Mouse (Mus musculus): ENCODE measurements around the gene Stk38l.
"Not testable (repeated sequence)": the region's sequence is repeated elsewhere in the genome, so short reads cannot be mapped to it uniquely, and the experiment has no call there.

Stk38l gene

DNA sequence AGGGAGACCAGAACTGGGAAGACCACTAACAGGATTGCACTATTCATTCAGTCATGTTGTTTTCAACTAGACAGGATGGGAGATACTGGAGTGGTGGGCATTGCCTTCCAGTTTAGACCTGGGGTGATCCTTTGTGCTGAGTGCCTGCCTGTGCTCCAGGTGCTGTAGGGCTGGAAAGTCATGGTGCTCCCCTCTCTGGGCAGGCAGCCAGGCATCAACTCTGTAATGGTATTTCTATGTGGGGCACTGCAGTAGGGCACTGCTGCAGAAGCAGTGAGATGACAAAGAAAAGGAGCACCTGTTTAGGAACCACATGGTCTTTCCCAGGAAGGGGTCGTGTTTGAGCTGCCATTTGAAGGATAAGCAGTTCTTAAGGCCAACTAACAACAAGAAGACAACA is 7.9 kb downstream of the Stk38l start:
- no peak for DNase-seq (ENCODE audit: extremely low spot score, low spot score)

DNA sequence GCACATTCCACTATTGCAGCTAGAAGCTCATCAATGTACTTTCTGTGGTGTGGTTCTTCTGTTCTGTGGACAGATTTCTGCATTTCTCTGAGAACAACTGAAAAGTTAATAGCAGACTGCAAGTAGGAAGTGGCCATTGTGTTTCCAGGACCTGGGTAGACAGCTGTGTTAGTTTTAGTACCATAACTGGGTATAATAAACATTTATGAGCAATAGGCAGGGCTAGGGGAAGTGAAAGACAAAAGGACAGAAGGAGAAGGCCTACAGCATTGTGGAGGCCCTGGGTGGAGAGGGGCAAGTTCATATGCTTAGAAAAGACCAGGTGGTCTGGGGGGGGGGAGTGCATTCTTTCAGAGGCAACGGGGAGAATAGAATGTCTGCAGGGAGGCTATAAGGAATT is 8.8 kb downstream of the Stk38l start:
- DNase-seq (ENCODE audit: extremely low spot score, low spot score), result no peak

DNA sequence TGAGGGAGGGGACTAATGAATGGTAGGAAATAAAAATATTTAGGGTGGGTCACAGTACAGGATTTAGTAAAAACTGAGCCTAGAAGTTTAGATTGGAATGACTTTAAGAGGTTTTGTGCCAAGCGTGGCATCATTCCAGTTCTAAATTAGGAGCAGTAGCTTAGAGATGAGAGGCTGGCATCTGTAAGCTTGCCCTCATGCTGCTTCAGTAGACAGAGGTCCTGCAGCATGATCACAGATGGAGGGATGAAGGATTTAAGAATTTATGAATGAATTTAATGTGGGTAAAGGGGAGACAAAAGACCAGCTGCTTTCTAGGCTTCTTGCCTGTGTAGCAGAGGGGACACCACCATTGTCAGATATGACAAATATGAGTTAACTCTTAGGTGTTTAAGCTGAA is 14.1 kb downstream of the Stk38l start:
- no peak for DNase-seq (ENCODE audit: extremely low spot score, low spot score)

GRCm38 (mm10) chr6:146740724-146741123 is 15.9 kb downstream of the Stk38l start:
- no peak for DNase-seq (ENCODE audit: extremely low spot score, low spot score)

DNA sequence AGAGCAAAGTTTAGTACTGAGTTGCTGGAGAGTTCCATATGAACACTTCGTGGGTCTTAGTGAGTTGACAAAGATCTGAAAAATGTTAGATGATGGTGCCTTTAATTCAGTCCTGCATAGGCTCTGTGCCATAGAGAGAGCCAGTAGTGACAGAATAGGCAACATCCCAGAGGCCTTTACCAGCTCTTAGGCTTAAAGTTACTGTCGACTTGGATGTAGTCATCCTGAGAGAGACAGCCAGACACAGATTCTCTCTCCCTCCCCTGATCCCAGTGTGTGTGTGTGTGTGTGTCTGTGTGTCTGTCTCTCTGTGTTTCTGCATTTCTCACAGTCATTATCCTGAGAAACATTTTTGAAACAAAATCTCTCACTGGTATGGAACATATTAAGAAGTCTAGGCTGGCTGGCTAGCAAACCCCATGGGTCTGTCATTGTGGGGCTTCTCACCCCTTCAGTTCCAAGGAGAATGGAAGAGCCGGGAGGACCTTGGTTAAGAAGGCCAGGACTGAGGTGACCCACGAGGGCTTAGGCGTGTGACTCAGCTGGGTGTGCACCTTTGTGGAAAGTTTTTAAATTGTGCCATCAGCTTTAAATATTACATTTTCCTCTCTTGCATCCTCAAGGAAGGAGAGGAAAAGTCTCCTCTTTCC is 17.3 kb downstream of the Stk38l start:
- DNase-seq (ENCODE audit: extremely low spot score, low spot score), result no peak

DNA sequence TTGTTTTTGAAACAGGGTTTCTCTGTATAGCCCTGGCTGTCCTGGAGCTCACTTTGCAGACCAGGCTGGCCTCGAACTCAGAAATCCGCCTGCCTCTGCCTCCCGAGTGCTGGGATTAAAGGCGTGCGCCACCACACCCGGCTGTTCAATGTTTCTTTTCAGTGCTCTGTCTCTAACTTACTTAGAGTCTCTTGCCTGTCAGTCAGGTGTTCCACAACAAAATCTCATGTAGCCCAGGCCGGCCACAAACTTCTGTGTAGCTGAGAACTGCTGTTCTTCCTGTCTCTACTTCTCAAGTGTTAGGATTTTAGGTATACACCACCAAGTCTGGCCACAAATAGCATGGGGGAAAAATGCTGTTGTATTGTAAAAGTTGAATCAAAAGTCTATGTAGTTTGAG is 19.5 kb downstream of the Stk38l start:
- DNase-seq (ENCODE audit: extremely low spot score, low spot score), result not testable (repeated sequence)

DNA sequence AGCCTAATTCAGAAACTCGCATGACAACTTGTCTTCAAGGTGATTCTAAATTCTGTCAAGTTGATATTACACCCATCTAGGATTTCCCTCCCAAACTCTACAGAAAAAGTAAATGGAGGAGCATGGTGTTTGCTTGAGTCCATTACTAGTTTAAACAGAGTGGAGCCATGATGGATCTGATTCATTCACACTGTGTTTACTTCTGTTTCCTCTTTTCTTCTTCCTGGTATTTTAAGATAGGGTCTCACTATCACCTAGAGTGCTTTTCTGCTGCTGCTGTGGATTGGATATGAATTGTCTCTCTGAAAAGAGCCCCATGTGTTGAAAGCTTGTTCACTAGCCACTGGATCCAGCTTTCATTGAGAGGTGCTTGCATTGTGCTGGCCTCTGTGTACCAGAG is 20.4 kb downstream of the Stk38l start:
- no peak for DNase-seq (ENCODE audit: extremely low spot score, low spot score)

- no peak for DNase-seq (ENCODE audit: extremely low spot score, low spot score)
These were observed 21.8 kb downstream of the Stk38l start for GRCm38 (mm10) chr6:146746577-146746976.

- no peak for DNase-seq (ENCODE audit: extremely low spot score, low spot score)
These were observed 22.3 kb downstream of the Stk38l start for GRCm38 (mm10) chr6:146747057-146747456.

- no peak for DNase-seq (ENCODE audit: extremely low spot score, low spot score)
These were observed 23.5 kb downstream of the Stk38l start for GRCm38 (mm10) chr6:146748271-146748670.

- DNase-seq (ENCODE audit: extremely low spot score, low spot score), result no peak
These were observed 26.9 kb downstream of the Stk38l start for GRCm38 (mm10) chr6:146751671-146752070.

GRCm38 (mm10) chr6:146752178-146752577 is 27.4 kb downstream of the Stk38l start:
- no peak for DNase-seq (ENCODE audit: extremely low spot score, low spot score)

DNA sequence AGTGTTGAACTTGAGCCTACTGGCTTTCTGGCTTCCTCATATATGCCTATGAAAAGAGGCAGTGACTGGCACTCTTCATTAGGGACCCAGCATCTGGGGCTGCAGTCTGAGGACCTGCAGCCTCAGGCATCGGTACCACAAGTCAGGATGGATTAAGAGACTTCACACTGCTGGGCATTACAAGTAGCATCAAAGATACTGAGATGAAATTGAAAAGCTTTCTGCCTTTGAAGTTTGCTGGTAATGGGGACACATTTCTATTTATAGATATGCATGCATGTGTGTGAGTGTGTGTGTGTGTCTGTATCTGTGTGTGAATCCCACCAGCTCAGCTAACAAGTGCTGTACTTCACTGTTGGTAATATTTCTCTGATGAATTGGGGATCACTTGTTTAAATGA is 27.8 kb downstream of the Stk38l start:
- DNase-seq (ENCODE audit: extremely low spot score, low spot score), result no peak

DNA sequence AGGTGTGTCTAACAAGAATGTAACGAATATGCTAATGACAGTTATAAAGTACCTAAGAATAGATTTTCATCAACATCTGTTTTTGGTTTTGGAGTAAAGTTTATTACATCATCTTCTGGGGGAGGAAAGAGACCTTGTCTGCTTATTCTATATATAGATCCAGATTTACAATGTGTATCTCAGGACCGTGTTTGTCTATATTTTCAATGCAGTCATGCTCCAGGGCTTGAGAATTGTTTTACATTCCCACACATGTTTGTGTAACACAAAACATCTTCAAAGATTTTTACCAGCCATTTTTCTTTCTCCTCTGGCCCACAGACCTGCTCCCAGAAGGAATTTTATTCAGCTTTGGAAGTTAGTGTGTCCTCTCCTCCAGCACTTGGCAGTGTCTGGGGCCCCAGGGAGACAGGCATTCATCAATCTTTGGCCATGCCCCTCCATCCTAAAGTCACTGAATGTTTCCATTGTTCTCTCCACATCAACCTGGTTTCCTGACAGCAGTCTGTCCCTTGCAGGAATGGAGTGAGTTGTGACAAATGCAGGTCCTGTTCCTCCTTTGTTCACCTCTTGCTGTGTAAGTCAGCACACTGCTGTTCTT is 28.9 kb downstream of the Stk38l start:
- peak; percentile 22 for DNase-seq (ENCODE audit: extremely low spot score, low spot score)

GRCm38 (mm10) chr6:146755136-146755535 is 30.3 kb downstream of the Stk38l start:
- DNase-seq (ENCODE audit: extremely low spot score, low spot score), result no peak

DNA sequence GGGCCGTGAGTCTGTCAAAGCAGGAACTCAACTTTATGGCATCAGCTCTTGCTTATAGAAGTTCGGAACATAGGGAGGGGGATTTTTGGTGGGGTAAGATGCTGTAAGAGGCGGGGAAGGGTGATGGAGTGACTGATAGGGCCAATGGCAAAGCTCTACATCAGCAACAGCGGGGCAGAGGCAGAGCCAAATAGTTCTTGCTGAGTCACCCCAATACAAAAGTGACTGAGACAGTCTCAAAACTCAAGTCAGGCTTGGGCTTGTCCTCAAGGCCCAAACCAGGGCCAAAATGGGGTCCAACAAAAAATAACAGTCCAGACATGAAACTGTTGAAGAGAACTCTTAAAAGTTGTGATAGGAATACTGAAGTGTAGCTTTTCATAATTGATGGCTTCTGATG is 30.9 kb downstream of the Stk38l start:
- DNase-seq (ENCODE audit: extremely low spot score, low spot score), result no peak

DNA sequence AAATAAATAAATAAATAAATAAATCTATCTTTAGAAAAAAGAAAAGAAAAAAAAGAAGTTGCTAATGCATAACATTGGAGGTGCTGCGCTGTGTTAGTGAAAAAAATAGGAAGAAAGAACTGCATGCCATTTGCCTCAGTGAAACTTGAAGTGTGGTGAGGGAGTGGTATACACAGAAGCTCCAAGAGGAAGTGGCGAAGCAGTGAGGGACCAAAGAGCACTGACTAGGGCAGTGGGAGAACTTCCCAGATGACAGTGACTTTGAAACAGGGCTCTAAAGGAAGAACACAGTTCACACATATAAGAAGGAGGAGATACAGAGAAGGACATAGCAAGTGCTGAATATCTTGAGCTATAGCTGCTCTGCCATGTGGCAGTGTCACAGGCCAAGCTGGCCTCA is 34.2 kb downstream of the Stk38l start:
- DNase-seq (ENCODE audit: extremely low spot score, low spot score), result no peak

DNA sequence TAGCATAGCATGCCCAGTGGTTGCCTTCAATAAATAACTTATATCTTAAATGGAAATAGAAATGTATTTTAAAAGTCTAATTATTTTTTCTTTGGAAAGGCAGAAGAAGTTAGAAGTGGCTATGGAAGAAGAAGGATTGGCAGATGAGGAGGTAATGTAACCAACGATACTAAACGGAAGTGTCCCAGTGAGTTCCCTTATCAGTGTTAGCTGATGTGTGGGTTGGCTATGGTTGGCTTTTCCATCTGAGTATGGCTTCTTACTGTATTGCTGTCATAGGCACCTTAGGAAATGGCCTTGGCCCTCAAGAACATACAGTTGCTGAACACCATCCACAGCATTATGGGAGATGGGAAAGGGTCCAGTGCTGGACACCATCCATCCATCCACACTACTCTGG is 35.2 kb downstream of the Stk38l start:
- no peak for DNase-seq (ENCODE audit: extremely low spot score, low spot score)

DNA sequence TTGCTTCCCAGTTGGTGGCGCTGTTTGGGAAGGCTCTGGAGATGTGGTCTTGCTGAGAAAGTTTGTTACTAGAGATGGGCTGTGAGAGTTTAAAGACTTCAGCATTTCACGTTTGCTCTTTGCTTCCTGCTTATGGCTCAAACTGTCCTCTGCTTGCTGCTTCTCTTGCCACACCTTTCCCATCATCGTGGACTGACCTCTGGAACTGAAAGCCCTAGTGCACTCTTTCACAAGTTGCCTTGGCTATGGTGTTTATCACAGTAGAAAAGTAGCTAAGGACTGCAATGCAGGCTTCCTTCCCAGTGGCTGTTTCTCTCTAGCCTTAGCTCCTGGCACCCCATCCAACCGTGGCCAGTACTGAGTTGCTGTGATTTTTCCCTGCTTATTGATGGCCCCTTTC is 35.9 kb downstream of the Stk38l start:
- DNase-seq (ENCODE audit: extremely low spot score, low spot score), result no peak

GRCm38 (mm10) chr6:146762264-146762898 is 37.6 kb downstream of the Stk38l start:
- DNase-seq (ENCODE audit: extremely low spot score, low spot score), result no peak

- no peak for DNase-seq (ENCODE audit: extremely low spot score, low spot score)
These were observed 39.8 kb downstream of the Stk38l start for GRCm38 (mm10) chr6:146764593-146764992.

DNA sequence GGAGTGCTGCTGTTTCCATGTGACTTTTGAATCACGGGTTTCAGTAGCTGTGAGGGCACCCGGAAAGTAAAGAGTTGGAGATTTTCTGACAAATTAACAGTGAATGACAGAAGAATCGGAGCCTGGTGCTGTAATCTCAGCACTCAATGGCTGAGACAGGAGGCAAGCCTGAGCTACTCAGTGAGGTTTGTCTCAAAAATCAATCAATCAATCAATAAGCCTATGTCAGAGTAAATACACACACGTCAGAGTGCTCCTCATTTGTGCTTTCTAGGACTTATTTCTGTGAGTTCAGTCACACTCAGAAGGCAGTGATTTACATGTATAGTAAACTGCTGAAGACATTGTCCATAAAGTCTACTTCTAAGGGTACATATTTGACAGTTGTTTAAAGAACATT is 40.5 kb downstream of the Stk38l start:
- no peak for DNase-seq (ENCODE audit: extremely low spot score, low spot score)

DNA sequence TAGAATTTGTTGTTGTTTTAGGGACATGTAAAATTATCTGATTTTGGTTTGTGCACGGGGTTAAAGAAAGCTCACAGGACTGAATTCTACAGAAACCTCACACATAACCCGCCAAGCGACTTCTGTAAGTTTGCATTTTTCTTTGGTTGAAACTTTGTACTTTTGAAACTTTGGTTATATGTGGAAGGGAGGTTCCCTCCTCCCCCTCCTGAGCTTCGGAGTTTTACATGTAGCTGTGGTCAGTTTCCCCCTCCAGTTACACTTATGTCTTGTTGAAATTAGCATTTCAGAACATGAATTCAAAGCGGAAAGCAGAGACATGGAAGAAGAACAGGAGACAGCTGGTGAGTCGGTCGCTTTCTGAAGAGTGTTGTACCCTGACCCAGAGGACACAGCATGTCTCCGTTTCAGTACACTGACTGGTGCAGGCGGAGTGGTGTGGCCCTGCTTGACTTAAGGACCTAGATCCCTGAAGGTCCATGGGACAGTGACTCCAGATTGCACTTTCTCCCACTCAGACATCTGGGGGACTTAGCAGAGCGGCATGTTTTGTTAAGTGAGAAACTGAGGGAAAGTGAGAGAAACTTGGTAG is 44.1 kb downstream of the Stk38l start:
- no peak for DNase-seq (ENCODE audit: extremely low spot score, low spot score)
